In the genomic region with DNA sequence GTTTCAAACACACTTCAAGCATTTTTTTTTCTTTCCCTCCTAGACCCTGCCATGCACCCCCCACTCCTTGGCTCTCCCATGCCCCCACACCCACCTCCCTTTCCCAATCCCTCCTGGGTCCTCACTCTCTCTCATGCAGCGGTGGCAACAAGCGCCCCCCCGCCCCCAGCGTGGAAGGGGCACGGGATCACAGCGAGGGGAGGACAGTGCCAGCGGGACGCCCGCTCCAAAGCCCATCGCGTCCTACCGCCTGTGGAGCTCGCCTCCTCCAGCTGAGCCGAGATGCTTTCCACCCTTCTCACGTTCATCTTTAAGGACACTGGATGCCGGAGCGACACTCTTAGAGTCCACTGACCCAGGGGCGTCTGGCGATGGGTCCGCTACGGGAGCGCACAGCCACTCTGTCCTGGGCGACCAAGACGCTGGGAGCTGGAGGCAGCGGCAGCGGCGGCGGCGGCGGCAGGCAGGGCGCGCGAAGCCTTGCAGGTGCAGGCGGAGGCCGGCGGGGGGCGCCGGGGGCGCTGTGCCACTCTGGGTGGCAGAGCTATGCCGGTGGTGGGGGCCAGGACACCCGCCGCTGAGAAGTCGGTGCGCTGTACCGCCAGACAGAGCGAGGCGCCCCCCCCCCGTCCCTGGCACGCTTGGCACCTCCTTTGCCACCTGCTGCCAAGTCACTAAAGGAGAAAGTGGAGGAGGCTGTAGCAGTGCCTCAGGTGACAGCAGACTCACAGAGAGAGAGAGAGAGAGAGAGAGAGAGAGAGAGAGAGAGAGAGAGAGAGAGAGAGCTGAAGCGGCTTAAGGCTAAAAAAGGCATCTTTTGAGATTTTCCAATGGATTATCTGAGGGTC, we compare ENCODE assay signal across 8 mouse cellular contexts. TPM values are rescaled to one million over a fixed set of nuclear protein-coding genes. Genes with fewer than 3 reads are reported as not detected.
DNase-seq lines count a peak whose midpoint lies in the region; ATAC-seq and TF ChIP-seq lines count a peak whose summit lies in the region.

A gene (minus strand): TSS at position 514 of the 848 bp plus-strand sequence.

- peak; percentile 91 for ATAC-seq in forebrain, embryonic 14.5 days
- ATAC-seq in intestine, embryonic 15.5 days, result peak; percentile 55; the same call in 1 of the 2 replicates
- peak; percentile 96 for ATAC-seq in midbrain, embryonic 13.5 days
- peak; percentile 51; the same call in 1 of the 2 replicates for ATAC-seq in stomach, postnatal 0 days (ENCODE audit: low FRiP score, low TSS enrichment)

- H3K4me3 ChIP-seq in forebrain, embryonic 14.5 days (ENCODE audit: low read depth, low read length), result peak within 1 kb of the TSS; percentile 61
- peak within 1 kb of the TSS; percentile 43 for H3K4me3 ChIP-seq in intestine, embryonic 15.5 days (replicated peaks)
- peak within 1 kb of the TSS; percentile 57 for H3K4me3 ChIP-seq in midbrain, embryonic 13.5 days (replicated peaks)
- H3K4me3 ChIP-seq in stomach, postnatal 0 days (ENCODE audit: low read depth, low read length), result peak within 1 kb of the TSS; percentile 35

- no peaks in the 10 kb centered on the region for H3K27me3 ChIP-seq in forebrain, embryonic 14.5 days (replicated peaks; ENCODE audit: control insufficient read depth, insufficient read depth, low read length)
- H3K27me3 ChIP-seq in intestine, embryonic 15.5 days (replicated peaks), result peaks cover 30% of the 10 kb centered on the region
- peaks cover 20% of the 10 kb centered on the region for H3K27me3 ChIP-seq in midbrain, embryonic 13.5 days
- no peaks in the 10 kb centered on the region for H3K27me3 ChIP-seq in stomach, postnatal 0 days (ENCODE audit: control insufficient read depth, insufficient read depth, low read length)

- peak; percentile 64 for DNase-seq in ZHBTc4 (ENCODE audit: low read depth, low spot score)
- DNase-seq in cerebellum, adult 11 months, result peak; percentile 86
- DNase-seq in forebrain, embryonic 14.5 days (ENCODE audit: low spot score), result peak; percentile 66
- peak; percentile 30 to 77 for DNase-seq in left cerebral cortex, adult 9 months (ENCODE audit: low spot score in 2 of 2)
- DNase-seq in stomach, postnatal 0 days (ENCODE audit: low spot score), result peak; percentile 43
- DNase-seq in urinary bladder, postnatal 25 days (ENCODE audit: low spot score), result no peak

- H3K9me3 ChIP-seq in forebrain, embryonic 14.5 days (replicated peaks; ENCODE audit: control insufficient read depth, low read length), result no peaks in the 10 kb centered on the region
- H3K9me3 ChIP-seq in intestine, embryonic 15.5 days, result no peaks in the 10 kb centered on the region
- no peaks in the 10 kb centered on the region for H3K9me3 ChIP-seq in midbrain, embryonic 13.5 days
- H3K9me3 ChIP-seq in stomach, postnatal 0 days (ENCODE audit: control insufficient read depth, low read length), result no peaks in the 10 kb centered on the region

- no peak for TF ChIP-seq EP300 in stomach, postnatal 0 days (optimal IDR thresholded peaks at IDR 0.05)

- peak; percentile 42 for TF ChIP-seq CTCF in stomach, postnatal 0 days (IDR thresholded peaks at IDR 0.05; ENCODE audit: low read depth)

- H3K36me3 ChIP-seq in forebrain, embryonic 14.5 days (ENCODE audit: control insufficient read depth, insufficient read depth, low read length), result no peaks in the 10 kb centered on the region
- H3K36me3 ChIP-seq in intestine, embryonic 15.5 days, result no peaks in the 10 kb centered on the region
- H3K36me3 ChIP-seq in midbrain, embryonic 13.5 days, result no peaks in the 10 kb centered on the region
- no peaks in the 10 kb centered on the region for H3K36me3 ChIP-seq in stomach, postnatal 0 days (ENCODE audit: control insufficient read depth, insufficient read depth, low read length)

- no peaks in the 10 kb centered on the region for H3K4me1 ChIP-seq in forebrain, embryonic 14.5 days (ENCODE audit: control insufficient read depth, insufficient read depth, low read length)
- H3K4me1 ChIP-seq in intestine, embryonic 15.5 days (replicated peaks), result peaks cover 6% of the 10 kb centered on the region; the same call in 1 of the 2 replicates
- 0 out of 2 replicates have a peak, but pooled peaks cover 5% of the 10 kb centered on the region for H3K4me1 ChIP-seq in midbrain, embryonic 13.5 days (replicated peaks)
- H3K4me1 ChIP-seq in stomach, postnatal 0 days (replicated peaks; ENCODE audit: control insufficient read depth, insufficient read depth), result no peaks in the 10 kb centered on the region

- peak within 1 kb of the TSS; percentile 65 for H3K9ac ChIP-seq in forebrain, embryonic 14.5 days (ENCODE audit: low read length)
- H3K9ac ChIP-seq in intestine, embryonic 15.5 days, result peak within 1 kb of the TSS; percentile 41; the same call in 1 of the 2 replicates
- H3K9ac ChIP-seq in midbrain, embryonic 13.5 days (replicated peaks), result peak within 1 kb of the TSS; percentile 70
- H3K9ac ChIP-seq in stomach, postnatal 0 days (ENCODE audit: low read length), result peak within 1 kb of the TSS; percentile 35

- under 1% methylated on average over 48 of the region's 50 CpGs for WGBS in forebrain, embryonic 14.5 days
- 2% methylated on average over 48 of the region's 50 CpGs for WGBS in intestine, embryonic 15.5 days
- WGBS in midbrain, embryonic 13.5 days, result 2% methylated on average over 50 of the region's 50 CpGs
- 2% methylated on average over 47 of the region's 50 CpGs for WGBS in stomach, postnatal 0 days

- H3K4me2 ChIP-seq in forebrain, embryonic 14.5 days (ENCODE audit: low read length), result peak within 1 kb of the TSS; percentile 87
- H3K4me2 ChIP-seq in intestine, embryonic 15.5 days (replicated peaks), result peak within 1 kb of the TSS; percentile 89
- H3K4me2 ChIP-seq in midbrain, embryonic 13.5 days (replicated peaks), result peak within 1 kb of the TSS; percentile 91
- peak within 1 kb of the TSS; percentile 66 for H3K4me2 ChIP-seq in stomach, postnatal 0 days (replicated peaks; ENCODE audit: low read depth)

- no peak within 1 kb of the TSS for H3K27ac ChIP-seq in forebrain, embryonic 14.5 days (ENCODE audit: low read depth, low read length)
- H3K27ac ChIP-seq in intestine, embryonic 15.5 days, result no peak within 1 kb of the TSS
- no peak within 1 kb of the TSS for H3K27ac ChIP-seq in midbrain, embryonic 13.5 days
- no peak within 1 kb of the TSS for H3K27ac ChIP-seq in stomach, postnatal 0 days (replicated peaks)

RNA-seq across cellular contexts. Expression of the gene that starts here (rescaled TPM):
- 8.0 and 11.8 TPM in 2 replicates for polyA plus RNA-seq in forebrain, embryonic 14.5 days (2014; fragmentation: Nextera tagmentation; extraction: Ambion mirVana)
- 2.1 and 3.0 TPM in 2 replicates for polyA plus RNA-seq in intestine, embryonic 15.5 days (2015; fragmentation: Nextera tagmentation; extraction: Ambion mirVana)
- polyA plus RNA-seq in midbrain, embryonic 13.5 days (2015; fragmentation: Nextera tagmentation; extraction: Ambion mirVana), result 6.8 and 7.3 TPM in 2 replicates
- 1.3 TPM in 2 replicates for polyA plus RNA-seq in stomach, postnatal 0 days (2015; fragmentation: Nextera tagmentation; extraction: Ambion mirVana)
